Mouse (Mus musculus): Measurements from ENCODE around the gene Dgke.

- TF ChIP-seq CTCF (conservative IDR thresholded peaks at IDR 0.05; ENCODE audit: low read length) (no peak), POU5F1 (IDR thresholded peaks at IDR 0.05; ENCODE audit: borderline replicate concordance, low read length) (no peak), NANOG (IDR thresholded peaks at IDR 0.05; ENCODE audit: borderline replicate concordance, low read length) (no peak)
Observed at GRCm38 (mm10) chr11:89078996-89079680, 12.5 kb upstream of the Dgke start.
